Comparison of ENCODE assay signal across 10 mouse cellular contexts in genomic region chr10:80050885-80051617, GRCm38 (mm10). TPM values are rescaled to one million over a fixed set of nuclear protein-coding genes. Genes with fewer than 3 reads are reported as not detected.
DNase-seq lines count a peak whose midpoint lies in the region; ATAC-seq and TF ChIP-seq lines count a peak whose summit lies in the region.
"Had no signal": no experiment of that assay in that cellular context is flagged by ENCODE, and none has a peak within 500 bp of the region (broad histone marks: within the 10 kb centered on the region; RNA-seq: fewer than 3 reads in every experiment).

No protein-coding gene starts in this region.

- H3K4me2 ChIP-seq in neural tube, embryonic 13.5 days = no peak overlapping the region
- no peak overlapping the region for H3K4me2 ChIP-seq in neural tube, embryonic 15.5 days
- H3K4me2 ChIP-seq in kidney, embryonic 14.5 days (replicated peaks; ENCODE audit: low read depth, low read length) = no peak overlapping the region
- H3K4me2 ChIP-seq in stomach, embryonic 14.5 days (replicated peaks; ENCODE audit: low read depth, low read length) = no peak overlapping the region

- H3K9me3 ChIP-seq in neural tube, embryonic 13.5 days = no peaks in the 10 kb centered on the region
- no peaks in the 10 kb centered on the region for H3K9me3 ChIP-seq in neural tube, embryonic 15.5 days (replicated peaks)
- H3K9me3 ChIP-seq in kidney, embryonic 14.5 days (ENCODE audit: control insufficient read depth, low read length) = no peaks in the 10 kb centered on the region
- no peaks in the 10 kb centered on the region for H3K9me3 ChIP-seq in stomach, embryonic 14.5 days (ENCODE audit: control insufficient read depth, low read depth, low read length)

- H3K27ac ChIP-seq in gastrocnemius, adult 2 months = peak overlapping the region; percentile 100
- peak overlapping the region; percentile 46 for H3K27ac ChIP-seq in neural tube, embryonic 13.5 days (replicated peaks)
- no peak overlapping the region for H3K27ac ChIP-seq in neural tube, embryonic 15.5 days (replicated peaks)
- peak overlapping the region; percentile 47; the same call in 1 of the 2 replicates for H3K27ac ChIP-seq in kidney, embryonic 14.5 days (ENCODE audit: low read depth, low read length)
- H3K27ac ChIP-seq in stomach, embryonic 14.5 days (ENCODE audit: low read length) = peak overlapping the region; percentile 58; the same call in 1 of the 2 replicates

- 0 out of 2 replicates have a peak, but pooled peaks cover 6% of the 10 kb centered on the region for H3K36me3 ChIP-seq in neural tube, embryonic 13.5 days
- peaks cover 6% of the 10 kb centered on the region for H3K36me3 ChIP-seq in neural tube, embryonic 15.5 days
- peaks cover 8% of the 10 kb centered on the region; the same call in 1 of the 2 replicates for H3K36me3 ChIP-seq in kidney, embryonic 14.5 days (ENCODE audit: control insufficient read depth, insufficient read depth, low read length)
- peaks cover 4% of the 10 kb centered on the region; the same call in 1 of the 2 replicates for H3K36me3 ChIP-seq in stomach, embryonic 14.5 days (ENCODE audit: control insufficient read depth, insufficient read depth, low read length)

- no peak overlapping the region for H3K4me3 ChIP-seq in gastrocnemius, adult 2 months
- no peak overlapping the region for H3K4me3 ChIP-seq in neural tube, embryonic 13.5 days
- no peak overlapping the region for H3K4me3 ChIP-seq in neural tube, embryonic 15.5 days (replicated peaks)
- no peak overlapping the region for H3K4me3 ChIP-seq in kidney, embryonic 14.5 days (ENCODE audit: low read length)
- no peak overlapping the region for H3K4me3 ChIP-seq in stomach, embryonic 14.5 days (ENCODE audit: low read depth, low read length)

- no peak for ATAC-seq in neural tube, embryonic 13.5 days (ENCODE audit: low read depth)
- no peak for ATAC-seq in neural tube, embryonic 15.5 days (ENCODE audit: low FRiP score)
- ATAC-seq in kidney, embryonic 14.5 days (ENCODE audit: low FRiP score, low TSS enrichment) = no peak
- no peak for ATAC-seq in stomach, embryonic 14.5 days (ENCODE audit: insufficient number of reproducible peaks, insufficient read depth, low FRiP score, low read depth)

- peak overlapping the region; percentile 38; the same call in 1 of the 2 replicates for H3K9ac ChIP-seq in neural tube, embryonic 13.5 days
- no peak overlapping the region for H3K9ac ChIP-seq in neural tube, embryonic 15.5 days (replicated peaks)
- H3K9ac ChIP-seq in kidney, embryonic 14.5 days (ENCODE audit: low read depth, low read length) = no peak overlapping the region
- no peak overlapping the region for H3K9ac ChIP-seq in stomach, embryonic 14.5 days (replicated peaks; ENCODE audit: low read depth, low read length)

- 16% methylated on average over 15 of the region's 15 CpGs for WGBS in neural tube, embryonic 13.5 days
- 20% methylated on average over 15 of the region's 15 CpGs for WGBS in neural tube, embryonic 15.5 days
- 30% methylated on average over 15 of the region's 15 CpGs for WGBS in kidney, embryonic 14.5 days
- 32% methylated on average over 15 of the region's 15 CpGs for WGBS in stomach, embryonic 14.5 days

- intact Hi-C loops in gastrocnemius, adult 2 months (cut with DNase I) = loop anchor here (5.0 kb wide), 1 partner anchor 64 kb away; the partner anchor contains the start of gene Cnn2
- intact Hi-C loops in gastrocnemius, postnatal 14 days (cut with DNase I; ENCODE audit: low total_unique reads) = no loop called here

- no peaks in the 10 kb centered on the region for H3K27me3 ChIP-seq in neural tube, embryonic 13.5 days
- no peaks in the 10 kb centered on the region for H3K27me3 ChIP-seq in neural tube, embryonic 15.5 days (replicated peaks)
- no peaks in the 10 kb centered on the region for H3K27me3 ChIP-seq in kidney, embryonic 14.5 days (ENCODE audit: control insufficient read depth, insufficient read depth, low read length)
- H3K27me3 ChIP-seq in stomach, embryonic 14.5 days (ENCODE audit: control insufficient read depth, insufficient read depth, low read length) = no peaks in the 10 kb centered on the region

- TF ChIP-seq CTCF in gastrocnemius, adult 2 months (IDR thresholded peaks at IDR 0.05) = no peak

- H3K4me1 ChIP-seq in neural tube, embryonic 13.5 days (replicated peaks) = peaks cover 33% of the 10 kb centered on the region
- H3K4me1 ChIP-seq in neural tube, embryonic 15.5 days = peaks cover 26% of the 10 kb centered on the region
- H3K4me1 ChIP-seq in kidney, embryonic 14.5 days (ENCODE audit: control insufficient read depth, insufficient read depth, low read length) = peaks cover 24% of the 10 kb centered on the region
- peaks cover 31% of the 10 kb centered on the region; the same call in 1 of the 2 replicates for H3K4me1 ChIP-seq in stomach, embryonic 14.5 days (ENCODE audit: control insufficient read depth, insufficient read depth, low read length)

- DNase-seq in gastrocnemius, adult 2 months = no peak
- no peak for DNase-seq in gastrocnemius, adult 8-10 months (ENCODE audit: low spot score in 2 of 2)
- no peak for DNase-seq in gastrocnemius, postnatal 14 days
- DNase-seq in MN1 (ENCODE audit: low spot score) = no peak
- DNase-seq: gastrocnemius, postnatal 10 days; spleen, adult 18-20 months had no signal

RNA-seq across cellular contexts. Expression of gene Gpx4, which starts 4.1 kb away (rescaled TPM):
- 100 to 1,000 TPM; 552 to 603 TPM for total RNA-seq in gastrocnemius, adult 2 months (2021)
- 100 to 1,000 TPM; 510 to 613 (median 541) TPM for total RNA-seq in gastrocnemius, adult 8-10 months (2022)
- polyA plus RNA-seq in neural tube, embryonic 13.5 days (2015; fragmentation: Nextera tagmentation; extraction: Ambion mirVana) = 505 and 556 TPM in 2 replicates
- polyA plus RNA-seq in neural tube, embryonic 15.5 days (2015; fragmentation: Nextera tagmentation; extraction: Ambion mirVana) = 559 and 600 TPM in 2 replicates
- 552 and 641 TPM in 2 replicates for polyA plus RNA-seq in kidney, embryonic 14.5 days (2014; fragmentation: Nextera tagmentation; extraction: Ambion mirVana)
- 434 and 466 TPM in 2 replicates for polyA plus RNA-seq in stomach, embryonic 14.5 days (2014; fragmentation: Nextera tagmentation; extraction: Ambion mirVana)
- 100 to 1,000 TPM; 389 TPM for total RNA-seq in gastrocnemius, postnatal 14 days (2021)

RNA-seq across cellular contexts. Expression of gene Polr2e, which starts 11.5 kb away (rescaled TPM):
- 10 to 100 TPM; 42.0 to 50.9 TPM for total RNA-seq in gastrocnemius, adult 2 months (2021)
- total RNA-seq in gastrocnemius, adult 8-10 months (2022) = 10 to 100 TPM; 38.3 to 47.6 (median 39.7) TPM
- 141 and 153 TPM in 2 replicates for polyA plus RNA-seq in neural tube, embryonic 13.5 days (2015; fragmentation: Nextera tagmentation; extraction: Ambion mirVana)
- polyA plus RNA-seq in neural tube, embryonic 15.5 days (2015; fragmentation: Nextera tagmentation; extraction: Ambion mirVana) = 134 and 148 TPM in 2 replicates
- 276 and 310 TPM in 2 replicates for polyA plus RNA-seq in kidney, embryonic 14.5 days (2014; fragmentation: Nextera tagmentation; extraction: Ambion mirVana)
- 220 TPM in 2 replicates for polyA plus RNA-seq in stomach, embryonic 14.5 days (2014; fragmentation: Nextera tagmentation; extraction: Ambion mirVana)
- 10 to 100 TPM; 45.3 to 55.6 TPM for total RNA-seq in gastrocnemius, postnatal 14 days (2021)

RNA-seq across cellular contexts. Expression of gene Arhgap45, which starts 34.6 kb away (rescaled TPM):
- total RNA-seq in gastrocnemius, adult 2 months (2021) = 1 to 10 TPM in 1 of 2 experiments, under 1 TPM in 1; 0.97 to 1.4 TPM
- 1 to 10 TPM in 2 of 4 experiments, under 1 TPM in 2; 0.48 to 1.3 (median 0.84) TPM for total RNA-seq in gastrocnemius, adult 8-10 months (2022)
- 2.4 and 2.9 TPM in 2 replicates for polyA plus RNA-seq in neural tube, embryonic 13.5 days (2015; fragmentation: Nextera tagmentation; extraction: Ambion mirVana)
- polyA plus RNA-seq in neural tube, embryonic 15.5 days (2015; fragmentation: Nextera tagmentation; extraction: Ambion mirVana) = 2.0 and 13.7 TPM in 2 replicates
- 4.8 and 7.7 TPM in 2 replicates for polyA plus RNA-seq in kidney, embryonic 14.5 days (2014; fragmentation: Nextera tagmentation; extraction: Ambion mirVana)
- 5.1 and 5.7 TPM in 2 replicates for polyA plus RNA-seq in stomach, embryonic 14.5 days (2014; fragmentation: Nextera tagmentation; extraction: Ambion mirVana)
- 1 to 10 TPM; 1.7 to 1.9 TPM for total RNA-seq in gastrocnemius, postnatal 14 days (2021)

RNA-seq across cellular contexts. Expression of gene Sbno2, which starts 54.3 kb away (rescaled TPM):
- 1 to 10 TPM; 6.2 to 7.1 TPM for total RNA-seq in gastrocnemius, adult 2 months (2021)
- total RNA-seq in gastrocnemius, adult 8-10 months (2022) = 1 to 10 TPM; 4.8 to 5.7 (median 5.3) TPM
- 12.9 and 13.0 TPM in 2 replicates for polyA plus RNA-seq in neural tube, embryonic 13.5 days (2015; fragmentation: Nextera tagmentation; extraction: Ambion mirVana)
- polyA plus RNA-seq in neural tube, embryonic 15.5 days (2015; fragmentation: Nextera tagmentation; extraction: Ambion mirVana) = 11.7 and 12.8 TPM in 2 replicates
- polyA plus RNA-seq in kidney, embryonic 14.5 days (2014; fragmentation: Nextera tagmentation; extraction: Ambion mirVana) = 10.6 and 14.8 TPM in 2 replicates
- 13.2 and 15.7 TPM in 2 replicates for polyA plus RNA-seq in stomach, embryonic 14.5 days (2014; fragmentation: Nextera tagmentation; extraction: Ambion mirVana)
- total RNA-seq in gastrocnemius, postnatal 14 days (2021) = 1 to 10 TPM; 6.2 to 6.3 TPM

RNA-seq across cellular contexts. Expression of gene Abca7, which starts 54.8 kb away (rescaled TPM):
- total RNA-seq in gastrocnemius, adult 2 months (2021) = 1 to 10 TPM; 6.7 to 7.2 TPM
- 1 to 10 TPM; 7.3 to 8.6 (median 8.1) TPM for total RNA-seq in gastrocnemius, adult 8-10 months (2022)
- 7.7 and 8.1 TPM in 2 replicates for polyA plus RNA-seq in neural tube, embryonic 13.5 days (2015; fragmentation: Nextera tagmentation; extraction: Ambion mirVana)
- 5.2 and 5.6 TPM in 2 replicates for polyA plus RNA-seq in neural tube, embryonic 15.5 days (2015; fragmentation: Nextera tagmentation; extraction: Ambion mirVana)
- polyA plus RNA-seq in kidney, embryonic 14.5 days (2014; fragmentation: Nextera tagmentation; extraction: Ambion mirVana) = 1.8 and 2.7 TPM in 2 replicates
- 3.2 and 3.6 TPM in 2 replicates for polyA plus RNA-seq in stomach, embryonic 14.5 days (2014; fragmentation: Nextera tagmentation; extraction: Ambion mirVana)
- 1 to 10 TPM; 4.2 TPM for total RNA-seq in gastrocnemius, postnatal 14 days (2021)
